Mouse (Mus musculus): Measurements from ENCODE around the gene Apbb2. TPM values are rescaled to one million over a fixed set of nuclear protein-coding genes. Genes with fewer than 3 reads are reported as not detected.
A peak's percentile ranks its signal among the peaks of the same experiment; 100 is the strongest.

Gene Apbb2
- polyA plus RNA-seq, 1 experiment from 2014 or later, result 28.2 TPM

GRCm38 (mm10) chr5:66475824-66476223, 142.8 kb downstream of the Apbb2 start:
- no peak overlapping the region for H3K4me3 ChIP-seq
- 93% methylated on average over 6 of the region's 6 CpGs for WGBS
- H3K36me3 ChIP-seq, result no peaks in the 10 kb centered on the region
- H3K9me3 ChIP-seq (replicated peaks), result no peaks in the 10 kb centered on the region
- H3K4me1 ChIP-seq, result peaks cover 14% of the 10 kb centered on the region
- no peak overlapping the region for H3K27ac ChIP-seq (replicated peaks)
- no peak for DNase-seq (ENCODE audit: low spot score)
- no peaks in the 10 kb centered on the region for H3K27me3 ChIP-seq (ENCODE audit: low read depth, poor library complexity, severe bottlenecking)

GRCm38 (mm10) chr5:66474153-66474552, 144.4 kb downstream of the Apbb2 start:
- H3K27ac ChIP-seq (replicated peaks), result peak overlapping the region; percentile 76
- WGBS, result 81% methylated on average over 11 of the region's 11 CpGs
- no peaks in the 10 kb centered on the region for H3K9me3 ChIP-seq (replicated peaks)
- H3K36me3 ChIP-seq, result no peaks in the 10 kb centered on the region
- peaks cover 14% of the 10 kb centered on the region for H3K4me1 ChIP-seq
- H3K27me3 ChIP-seq (ENCODE audit: low read depth, poor library complexity, severe bottlenecking), result no peaks in the 10 kb centered on the region
- DNase-seq (ENCODE audit: low spot score), result no peak
- no peak overlapping the region for H3K4me3 ChIP-seq

- H3K9me3 ChIP-seq (replicated peaks), result no peaks in the 10 kb centered on the region
- WGBS, result 42% methylated on average over 12 of the region's 12 CpGs
- no peaks in the 10 kb centered on the region for H3K36me3 ChIP-seq
- H3K4me1 ChIP-seq, result peaks cover 14% of the 10 kb centered on the region
- H3K4me3 ChIP-seq, result no peak overlapping the region
- H3K27ac ChIP-seq (replicated peaks), result peak overlapping the region; percentile 57; the same call in 1 of the 2 replicates
- H3K27me3 ChIP-seq (ENCODE audit: low read depth, poor library complexity, severe bottlenecking), result no peaks in the 10 kb centered on the region
- DNase-seq (ENCODE audit: low spot score), result peak; percentile 21
Observed at GRCm38 (mm10) chr5:66473599-66473998, 145.0 kb downstream of the Apbb2 start.

GRCm38 (mm10) chr5:66470837-66471236, 147.7 kb downstream of the Apbb2 start:
- Histone ChIP-seq H3K27ac (replicated peaks) (no peak overlapping the region), H3K27me3 (ENCODE audit: low read depth, poor library complexity, severe bottlenecking) (no peaks in the 10 kb centered on the region), H3K9me3 (replicated peaks) (no peaks in the 10 kb centered on the region), H3K36me3 (no peaks in the 10 kb centered on the region), H3K4me1 (peaks cover 14% of the 10 kb centered on the region), H3K4me3 (no peak overlapping the region)
- DNase-seq (ENCODE audit: low spot score), result no peak
- WGBS, result 93% methylated on average over 5 of the region's 5 CpGs

GRCm38 (mm10) chr5:66469685-66470084, 148.9 kb downstream of the Apbb2 start:
- no peak overlapping the region for H3K4me3 ChIP-seq
- no peaks in the 10 kb centered on the region for H3K27me3 ChIP-seq (ENCODE audit: low read depth, poor library complexity, severe bottlenecking)
- H3K36me3 ChIP-seq, result no peaks in the 10 kb centered on the region
- WGBS, result 88% methylated on average over 11 of the region's 11 CpGs
- no peaks in the 10 kb centered on the region for H3K9me3 ChIP-seq (replicated peaks)
- H3K4me1 ChIP-seq, result peaks cover 14% of the 10 kb centered on the region
- no peak for DNase-seq (ENCODE audit: low spot score)
- H3K27ac ChIP-seq (replicated peaks), result no peak overlapping the region

GRCm38 (mm10) chr5:66468331-66469001, 150.1 kb downstream of the Apbb2 start:
- no peak for DNase-seq (ENCODE audit: low spot score)
- no peak overlapping the region for H3K27ac ChIP-seq (replicated peaks)
- H3K4me3 ChIP-seq, result no peak overlapping the region
- 89% methylated on average over 4 of the region's 4 CpGs for WGBS
- no peaks in the 10 kb centered on the region for H3K27me3 ChIP-seq (ENCODE audit: low read depth, poor library complexity, severe bottlenecking)
- peaks cover 3% of the 10 kb centered on the region for H3K4me1 ChIP-seq
- H3K36me3 ChIP-seq, result no peaks in the 10 kb centered on the region
- H3K9me3 ChIP-seq (replicated peaks), result no peaks in the 10 kb centered on the region

GRCm38 (mm10) chr5:66462665-66463064, 155.9 kb downstream of the Apbb2 start:
- H3K27me3 ChIP-seq (ENCODE audit: low read depth, poor library complexity, severe bottlenecking), result no peaks in the 10 kb centered on the region
- H3K27ac ChIP-seq (replicated peaks), result no peak overlapping the region
- WGBS, result 81% methylated on average over 8 of the region's 8 CpGs
- no peaks in the 10 kb centered on the region for H3K9me3 ChIP-seq (replicated peaks)
- peaks cover 5% of the 10 kb centered on the region; the same call in 1 of the 2 replicates for H3K4me1 ChIP-seq
- DNase-seq (ENCODE audit: low spot score), result no peak
- no peak overlapping the region for H3K4me3 ChIP-seq
- H3K36me3 ChIP-seq, result peaks cover 9% of the 10 kb centered on the region; the same call in 1 of the 2 replicates

GRCm38 (mm10) chr5:66458851-66459250, 159.7 kb downstream of the Apbb2 start:
- Histone ChIP-seq H3K36me3 (peaks cover 9% of the 10 kb centered on the region; the same call in 1 of the 2 replicates), H3K27ac (replicated peaks) (no peak overlapping the region), H3K27me3 (ENCODE audit: low read depth, poor library complexity, severe bottlenecking) (no peaks in the 10 kb centered on the region), H3K4me3 (no peak overlapping the region), H3K9me3 (replicated peaks) (no peaks in the 10 kb centered on the region), H3K4me1 (peaks cover 5% of the 10 kb centered on the region; the same call in 1 of the 2 replicates)
- 78% methylated on average over 5 of the region's 5 CpGs for WGBS
- DNase-seq (ENCODE audit: low spot score), result no peak

GRCm38 (mm10) chr5:66455271-66455670, 163.3 kb downstream of the Apbb2 start:
- WGBS, result 88% methylated on average over 5 of the region's 5 CpGs
- DNase-seq (ENCODE audit: low spot score), result no peak
- Histone ChIP-seq H3K4me1 (no peaks in the 10 kb centered on the region), H3K4me3 (no peak overlapping the region), H3K27me3 (ENCODE audit: low read depth, poor library complexity, severe bottlenecking) (no peaks in the 10 kb centered on the region), H3K27ac (replicated peaks) (no peak overlapping the region), H3K36me3 (peaks cover 14% of the 10 kb centered on the region), H3K9me3 (replicated peaks) (no peaks in the 10 kb centered on the region)

- no peaks in the 10 kb centered on the region for H3K27me3 ChIP-seq (ENCODE audit: low read depth, poor library complexity, severe bottlenecking)
- H3K36me3 ChIP-seq, result peaks cover 17% of the 10 kb centered on the region
- WGBS, result 89% methylated on average over 4 of the region's 4 CpGs
- H3K4me1 ChIP-seq, result no peaks in the 10 kb centered on the region
- no peak for DNase-seq (ENCODE audit: low spot score)
- H3K4me3 ChIP-seq, result no peak overlapping the region
- H3K27ac ChIP-seq (replicated peaks), result no peak overlapping the region
- no peaks in the 10 kb centered on the region for H3K9me3 ChIP-seq (replicated peaks)
Observed at GRCm38 (mm10) chr5:66454826-66455225, 163.8 kb downstream of the Apbb2 start.

GRCm38 (mm10) chr5:66453106-66453505, 165.5 kb downstream of the Apbb2 start:
- Histone ChIP-seq H3K4me1 (no peaks in the 10 kb centered on the region), H3K36me3 (peaks cover 17% of the 10 kb centered on the region), H3K27ac (replicated peaks) (no peak overlapping the region), H3K27me3 (ENCODE audit: low read depth, poor library complexity, severe bottlenecking) (no peaks in the 10 kb centered on the region), H3K4me3 (no peak overlapping the region), H3K9me3 (replicated peaks) (no peaks in the 10 kb centered on the region)
- WGBS, result 86% methylated on average over 4 of the region's 4 CpGs
- no peak for DNase-seq (ENCODE audit: low spot score)

- no peak overlapping the region for H3K4me3 ChIP-seq
- H3K36me3 ChIP-seq, result peaks cover 17% of the 10 kb centered on the region
- no peak for DNase-seq (ENCODE audit: low spot score)
- H3K9me3 ChIP-seq (replicated peaks), result no peaks in the 10 kb centered on the region
- no peaks in the 10 kb centered on the region for H3K27me3 ChIP-seq (ENCODE audit: low read depth, poor library complexity, severe bottlenecking)
- 92% methylated on average over 5 of the region's 5 CpGs for WGBS
- H3K4me1 ChIP-seq, result no peaks in the 10 kb centered on the region
- H3K27ac ChIP-seq (replicated peaks), result no peak overlapping the region
Observed at GRCm38 (mm10) chr5:66451561-66451960, 167.0 kb downstream of the Apbb2 start.

GRCm38 (mm10) chr5:66445497-66445896, 173.1 kb downstream of the Apbb2 start:
- 88% methylated on average over 7 of the region's 7 CpGs for WGBS
- H3K9me3 ChIP-seq (replicated peaks), result no peaks in the 10 kb centered on the region
- no peak overlapping the region for H3K27ac ChIP-seq (replicated peaks)
- no peaks in the 10 kb centered on the region for H3K27me3 ChIP-seq (ENCODE audit: low read depth, poor library complexity, severe bottlenecking)
- no peak overlapping the region for H3K4me3 ChIP-seq
- H3K36me3 ChIP-seq, result peaks cover 5% of the 10 kb centered on the region
- no peaks in the 10 kb centered on the region for H3K4me1 ChIP-seq
- DNase-seq (ENCODE audit: low spot score), result no peak

Measured in midbrain, embryonic 10.5 days (tissue).